Mouse (Mus musculus): ENCODE results near the gene Hip1.
"Not testable (repeated sequence)": the region's sequence is repeated elsewhere in the genome, so short reads cannot be mapped to it uniquely, and the experiment has no call there.

GRCm38 (mm10) chr5:135369196-135369595, 175.7 kb downstream of the Hip1 start:
- TF ChIP-seq CTCF (IDR thresholded peaks at IDR 0.05; ENCODE audit: extremely low read depth, insufficient read depth, insufficient read length, insufficient replicate concordance); POLR2A (IDR thresholded peaks at IDR 0.05; ENCODE audit: low read depth, low read length): not testable (repeated sequence)

All from spleen, adult 2 months (tissue).